Mouse (Mus musculus) testis, adult 2 months (tissue): Measurements from ENCODE around the gene 9230102O04Rik. TPM values are rescaled to one million over a fixed set of nuclear protein-coding genes. Genes with fewer than 3 reads are reported as not detected.

Experiments used
- H3K27ac ChIP-seq: fragments of 200-500 bp; 2 replicates; pipeline ENCODE4 v1.5.1; 2012; ENCODE audit warnings: low read depth, low read length; ENCODE audit not compliant: control insufficient read depth, insufficient read depth
- H3K27me3 ChIP-seq: fragments of 200-500 bp; 2 replicates; pipeline ENCODE4 v1.6.1; 2012; ENCODE audit warnings: mild to moderate bottlenecking, low read length, moderate library complexity; ENCODE audit not compliant: control insufficient read depth, insufficient read depth
- H3K36me3 ChIP-seq: fragments of 200-500 bp; 2 replicates; pipeline ENCODE4 v1.6.1; 2012; ENCODE audit warnings: mild to moderate bottlenecking, low read length; ENCODE audit not compliant: control insufficient read depth, insufficient read depth
- H3K4me1 ChIP-seq: fragments of 200-500 bp; 2 replicates; pipeline ENCODE4 v1.6.1; 2012; ENCODE audit warnings: low read length; ENCODE audit not compliant: control insufficient read depth, insufficient read depth
- H3K4me3 ChIP-seq: fragments of 200-500 bp; 2 replicates; pipeline ENCODE4 v1.5.1; 2012; ENCODE audit warnings: low read depth, mild to moderate bottlenecking, low read length, moderate library complexity, mixed read lengths; ENCODE audit not compliant: control insufficient read depth
- CTCF ChIP-seq: fragments of 200-500 bp; IDR thresholded peaks from 2 replicates; pipeline ENCODE4 v1.5.1; 2012; ENCODE audit warnings: low read depth, mild to moderate bottlenecking, inconsistent platforms, low read length, moderate library complexity; ENCODE audit not compliant: control insufficient read depth, insufficient read depth, insufficient replicate concordance
- POLR2A ChIP-seq: fragments of 200-500 bp; IDR thresholded peaks from 2 replicates; pipeline ENCODE4 v1.6.1; 2012; ENCODE audit warnings: low read depth, mild to moderate bottlenecking, inconsistent platforms, low read length, moderate library complexity; ENCODE audit not compliant: control insufficient read depth
- polyA plus RNA-seq: library from polyadenylated mRNA; depleted of rRNA; stranded (reverse); fragments of >200 nt; gene quantifications from 2 replicates; pipeline ENCODE4 v1.2.3, GENCODE M21; 2012

Gene 9230102O04Rik
- polyA plus RNA-seq, 1 experiment, result not detected

GRCm38 (mm10) chr2:9876621-9877325 is 12.6 kb downstream of the 9230102O04Rik start:
- Histone ChIP-seq H3K27me3 (peaks cover 17% of the 10 kb centered on the region), H3K36me3 (no peaks in the 10 kb centered on the region), H3K27ac (no peak overlapping the region), H3K4me3 (peak overlapping the region; percentile 64), H3K4me1 (peaks cover 24% of the 10 kb centered on the region)
- no peak for TF ChIP-seq CTCF

GRCm38 (mm10) chr2:9875676-9876357 is 13.5 kb downstream of the 9230102O04Rik start:
- Histone ChIP-seq H3K27me3 (peaks cover 8% of the 10 kb centered on the region), H3K27ac (no peak overlapping the region), H3K4me1 (peaks cover 20% of the 10 kb centered on the region), H3K4me3 (no peak overlapping the region), H3K36me3 (no peaks in the 10 kb centered on the region)
- no peak for TF ChIP-seq POLR2A
- no peak for TF ChIP-seq CTCF

- Histone ChIP-seq H3K27ac (no peak overlapping the region), H3K4me3 (no peak overlapping the region), H3K4me1 (peaks cover 20% of the 10 kb centered on the region), H3K27me3 (peaks cover 6% of the 10 kb centered on the region), H3K36me3 (no peaks in the 10 kb centered on the region)
- TF ChIP-seq CTCF (no peak), POLR2A (no peak)
Observed at GRCm38 (mm10) chr2:9875220-9875619, 14.1 kb downstream of the 9230102O04Rik start.

GRCm38 (mm10) chr2:9874467-9875219 is 14.7 kb downstream of the 9230102O04Rik start:
- peaks cover 20% of the 10 kb centered on the region for H3K4me1 ChIP-seq
- H3K4me3 ChIP-seq, result peak overlapping the region; percentile 13; the same call in 1 of the 2 replicates
- peaks cover 6% of the 10 kb centered on the region for H3K27me3 ChIP-seq
- H3K27ac ChIP-seq, result no peak overlapping the region
- TF ChIP-seq POLR2A (no peak), CTCF (no peak)
- H3K36me3 ChIP-seq, result no peaks in the 10 kb centered on the region

- no peaks in the 10 kb centered on the region for H3K36me3 ChIP-seq
Observed at GRCm38 (mm10) chr2:9873757-9874156, 15.6 kb downstream of the 9230102O04Rik start.

GRCm38 (mm10) chr2:9872682-9873081 is 16.7 kb downstream of the 9230102O04Rik start:
- no peak for TF ChIP-seq POLR2A
- no peak for TF ChIP-seq CTCF
- no peaks in the 10 kb centered on the region for H3K36me3 ChIP-seq
- peaks cover 3% of the 10 kb centered on the region for H3K27me3 ChIP-seq
- peak overlapping the region; percentile 26; the same call in 1 of the 2 replicates for H3K4me3 ChIP-seq
- peaks cover 18% of the 10 kb centered on the region for H3K4me1 ChIP-seq
- no peak overlapping the region for H3K27ac ChIP-seq

More at GRCm38 (mm10) chr2:9873757-9874156, 15.6 kb downstream of the 9230102O04Rik start:
- Histone ChIP-seq H3K4me1 (peaks cover 19% of the 10 kb centered on the region), H3K27me3 (peaks cover 6% of the 10 kb centered on the region), H3K4me3 (no peak overlapping the region), H3K27ac (no peak overlapping the region)
- TF ChIP-seq CTCF (no peak), POLR2A (no peak)

GRCm38 (mm10) chr2:9871798-9872197 is 17.5 kb downstream of the 9230102O04Rik start:
- Histone ChIP-seq H3K4me1 (peaks cover 12% of the 10 kb centered on the region), H3K27ac (no peak overlapping the region), H3K4me3 (no peak overlapping the region), H3K36me3 (no peaks in the 10 kb centered on the region), H3K27me3 (peaks cover 3% of the 10 kb centered on the region)
- TF ChIP-seq POLR2A (no peak), CTCF (no peak)
